Mouse (Mus musculus): Measurements from ENCODE around the gene Ggcx. TPM values are rescaled to one million over a fixed set of nuclear protein-coding genes. Genes with fewer than 3 reads are reported as not detected.
"Not testable (repeated sequence)": the region's sequence is repeated elsewhere in the genome, so short reads cannot be mapped to it uniquely, and the experiment has no call there.

Ggcx gene
- polyA plus RNA-seq, 1 experiment from 2014 or later: 19.0 TPM

DNA sequence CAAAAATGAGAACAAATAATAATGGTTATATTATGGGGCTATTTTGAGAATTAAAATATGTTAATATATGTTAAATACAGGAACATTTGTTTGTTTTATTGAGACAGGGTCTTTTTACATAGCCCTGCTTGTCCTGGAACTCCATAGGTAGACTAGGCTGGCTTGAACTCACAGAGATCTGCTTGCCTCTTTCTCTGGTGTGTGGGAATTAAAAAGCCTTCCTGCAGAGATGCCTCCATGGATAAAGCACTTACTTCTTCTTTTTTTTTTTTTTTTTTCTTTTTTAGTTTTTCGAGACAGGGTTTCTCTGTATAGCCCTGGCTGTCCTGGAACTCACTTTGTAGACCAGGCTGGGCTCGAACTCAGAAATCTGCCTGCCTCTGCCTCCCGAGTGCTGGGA is 64.6 kb downstream of the Ggcx start:
- 83% methylated on average over 3 of the region's 3 CpGs for WGBS
- H3K4me3 ChIP-seq; H3K9ac ChIP-seq; H3K27me3 ChIP-seq (replicated peaks); H3K4me1 ChIP-seq; ATAC-seq (replicated peaks); H3K27ac ChIP-seq; H3K9me3 ChIP-seq; H3K4me2 ChIP-seq; H3K36me3 ChIP-seq (replicated peaks): not testable (repeated sequence)

DNA sequence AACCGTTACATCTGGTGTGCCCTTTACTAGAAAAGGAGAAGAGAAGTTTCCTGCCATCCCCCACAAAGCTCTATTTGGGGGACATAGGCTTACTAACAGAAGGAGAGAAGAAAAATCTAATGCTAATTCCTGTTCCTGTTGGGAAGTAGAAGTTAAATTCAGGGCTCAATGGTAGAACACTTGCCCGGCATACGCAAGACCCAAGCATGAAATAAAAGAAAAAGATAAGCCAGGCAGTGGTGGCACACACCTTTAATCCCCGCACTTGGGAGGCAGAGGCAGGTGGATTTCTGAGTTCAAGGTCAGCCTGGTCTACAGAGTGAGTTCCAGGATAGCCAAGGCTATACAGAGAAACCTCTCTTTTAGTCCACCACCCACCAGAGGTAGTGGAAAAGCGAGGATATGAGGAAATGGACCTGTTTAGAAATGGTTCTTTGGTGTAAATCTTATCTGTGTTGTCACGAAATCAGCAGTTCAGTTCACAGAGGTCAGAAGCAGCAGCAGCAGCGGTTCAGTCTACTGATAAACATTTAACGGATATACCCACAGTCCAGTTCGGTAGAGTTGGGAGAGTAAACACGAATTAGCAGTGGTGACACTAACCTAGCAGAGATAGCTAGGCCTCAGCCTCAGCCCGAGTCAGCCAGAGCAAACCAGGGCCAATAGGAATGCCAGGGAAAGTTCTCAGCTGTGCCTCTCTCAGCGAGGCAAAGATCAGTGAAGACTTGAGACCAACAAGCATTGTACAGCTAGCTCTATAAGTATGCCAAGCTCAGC is 65.7 kb downstream of the Ggcx start:
- Histone ChIP-seq H3K4me3 (no peak overlapping the region), H3K36me3 (replicated peaks) (no peaks in the 10 kb centered on the region), H3K4me1 (no peaks in the 10 kb centered on the region), H3K9ac (no peak overlapping the region), H3K27ac (no peak overlapping the region), H3K27me3 (replicated peaks) (no peaks in the 10 kb centered on the region), H3K9me3 (no peaks in the 10 kb centered on the region), H3K4me2 (no peak overlapping the region)
- WGBS: 88% methylated on average over 12 of the region's 12 CpGs
- ATAC-seq (replicated peaks): no peak

- Histone ChIP-seq H3K4me3 (no peak overlapping the region), H3K4me1 (no peaks in the 10 kb centered on the region), H3K27me3 (replicated peaks) (no peaks in the 10 kb centered on the region), H3K9me3 (no peaks in the 10 kb centered on the region), H3K4me2 (no peak overlapping the region), H3K9ac (no peak overlapping the region), H3K27ac (no peak overlapping the region), H3K36me3 (replicated peaks) (no peaks in the 10 kb centered on the region)
- 92% methylated on average over 2 of the region's 2 CpGs for WGBS
- no peak for ATAC-seq (replicated peaks)
These were observed 66.3 kb downstream of the Ggcx start for GRCm38 (mm10) chr6:72480422-72480702.

Other genes starting within 250 kb of the Ggcx start
- 1.9 and 2.2 TPM in 2 replicates for gene Atoh8, start 178.7 kb upstream of the Ggcx start, polyA plus RNA-seq (2015; fragmentation: Nextera tagmentation; extraction: Ambion mirVana)
- gene Sftpb, start 109.7 kb upstream of the Ggcx start, polyA plus RNA-seq (2015; fragmentation: Nextera tagmentation; extraction: Ambion mirVana): 0.23 and 0.51 TPM in 2 replicates
- gene Usp39, start 69.1 kb upstream of the Ggcx start, polyA plus RNA-seq (2015; fragmentation: Nextera tagmentation; extraction: Ambion mirVana): 41.0 and 41.2 TPM in 2 replicates
- gene 0610030E20Rik, start 67.0 kb upstream of the Ggcx start, polyA plus RNA-seq (2015; fragmentation: Nextera tagmentation; extraction: Ambion mirVana): 18.7 and 19.4 TPM in 2 replicates
- gene Tmem150a, start 58.9 kb upstream of the Ggcx start, polyA plus RNA-seq (2015; fragmentation: Nextera tagmentation; extraction: Ambion mirVana): 18.5 and 19.9 TPM in 2 replicates
- 137 and 141 TPM in 2 replicates for gene Rnf181, start 47.4 kb upstream of the Ggcx start, polyA plus RNA-seq (2015; fragmentation: Nextera tagmentation; extraction: Ambion mirVana)
- 20.2 and 24.2 TPM in 2 replicates for gene Vamp5, start 33.8 kb upstream of the Ggcx start, polyA plus RNA-seq (2015; fragmentation: Nextera tagmentation; extraction: Ambion mirVana)
- gene Vamp8, start 23.6 kb upstream of the Ggcx start, polyA plus RNA-seq (2015; fragmentation: Nextera tagmentation; extraction: Ambion mirVana): 22.2 and 28.1 TPM in 2 replicates
- 354 and 380 TPM in 2 replicates for gene Mat2a, start 25.2 kb downstream of the Ggcx start, polyA plus RNA-seq (2015; fragmentation: Nextera tagmentation; extraction: Ambion mirVana)
- 0.65 and 0.91 TPM in 2 replicates for gene Sh2d6, start 107.4 kb downstream of the Ggcx start, polyA plus RNA-seq (2015; fragmentation: Nextera tagmentation; extraction: Ambion mirVana)
- 5.8 and 7.8 TPM in 2 replicates for gene Capg, start 130.1 kb downstream of the Ggcx start, polyA plus RNA-seq (2015; fragmentation: Nextera tagmentation; extraction: Ambion mirVana)
- 16.5 and 17.4 TPM in 2 replicates for gene Elmod3, start 184.1 kb downstream of the Ggcx start, polyA plus RNA-seq (2015; fragmentation: Nextera tagmentation; extraction: Ambion mirVana)
- gene Retsat, start 184.2 kb downstream of the Ggcx start, polyA plus RNA-seq (2015; fragmentation: Nextera tagmentation; extraction: Ambion mirVana): 6.1 and 7.2 TPM in 2 replicates
- 38.0 and 38.7 TPM in 2 replicates for gene Tgoln1, start 202.7 kb downstream of the Ggcx start, polyA plus RNA-seq (2015; fragmentation: Nextera tagmentation; extraction: Ambion mirVana)

Data from midbrain, embryonic 15.5 days (tissue).